Mouse (Mus musculus): ENCODE data around the gene Dlx6. TPM values are rescaled to one million over a fixed set of nuclear protein-coding genes. Genes with fewer than 3 reads are reported as not detected.
A peak's percentile ranks its signal among the peaks of the same experiment; 100 is the strongest.

The Dlx6 gene
- total RNA-seq, 1 experiment: not detected

DNA sequence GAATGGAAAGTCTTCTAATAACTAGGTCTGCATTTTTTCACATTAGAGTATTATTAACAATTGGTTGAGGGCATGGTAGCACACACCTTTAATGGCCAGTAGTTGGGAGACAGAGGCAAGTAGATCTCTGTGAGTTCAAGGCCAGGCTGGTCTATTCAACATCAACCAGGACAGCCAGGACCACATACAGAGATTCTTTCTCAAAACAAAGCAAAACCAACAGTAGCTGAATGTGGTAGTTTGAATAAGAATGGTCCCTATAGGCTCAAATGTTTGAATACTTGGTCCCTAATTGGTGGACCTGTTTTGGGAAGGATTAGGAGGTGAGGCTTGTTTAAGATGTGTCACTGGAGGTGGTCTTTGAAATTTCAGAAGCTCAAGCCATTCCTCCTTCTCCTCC lies 37.8 kb upstream of the Dlx6 start:
- Histone ChIP-seq H3K36me3 (ENCODE audit: control insufficient read depth, insufficient read depth, low read length, poor library complexity, severe bottlenecking) (no peaks in the 10 kb centered on the region), H3K4me3 (ENCODE audit: insufficient read depth in 1 of 2, low read depth in 1 of 2, low read length in 2 of 2, poor library complexity in 1 of 2, severe bottlenecking in 1 of 2) (no peak overlapping the region), H3K27ac (ENCODE audit: insufficient read depth, low read depth, low read length, poor library complexity, severe bottlenecking) (no peak overlapping the region), H3K4me1 (ENCODE audit: control insufficient read depth in 2 of 2, insufficient read depth in 2 of 2, low read length in 2 of 2, poor library complexity in 1 of 2) (no peaks in the 10 kb centered on the region), H3K9me3 (ENCODE audit: control insufficient read depth, insufficient read depth, low read depth, low read length) (no peaks in the 10 kb centered on the region), H3K9ac (ENCODE audit: insufficient read depth, low read depth, low read length, poor library complexity, severe bottlenecking) (no peak overlapping the region)
- TF ChIP-seq MAFK (IDR thresholded peaks at IDR 0.05; ENCODE audit: insufficient read depth, low read depth, low read length) (no peak), HCFC1 (IDR thresholded peaks at IDR 0.05; ENCODE audit: borderline replicate concordance, insufficient read depth, low read length) (no peak), ZC3H11A (IDR thresholded peaks at IDR 0.05; ENCODE audit: borderline replicate concordance, low read depth, low read length) (no peak), CHD2 (IDR thresholded peaks at IDR 0.05; ENCODE audit: low read depth, low read length) (no peak), ZNF384 (IDR thresholded peaks at IDR 0.05; ENCODE audit: low read depth, low read length) (no peak)
- in situ Hi-C loops (cut with MboI; ENCODE audit: low sequenced_read_pairs in 2 of 2, unreplicated experiment in 2 of 2): no loop called here
- DNase-seq (ENCODE audit: low read depth, low spot score): peak; percentile 11

DNA sequence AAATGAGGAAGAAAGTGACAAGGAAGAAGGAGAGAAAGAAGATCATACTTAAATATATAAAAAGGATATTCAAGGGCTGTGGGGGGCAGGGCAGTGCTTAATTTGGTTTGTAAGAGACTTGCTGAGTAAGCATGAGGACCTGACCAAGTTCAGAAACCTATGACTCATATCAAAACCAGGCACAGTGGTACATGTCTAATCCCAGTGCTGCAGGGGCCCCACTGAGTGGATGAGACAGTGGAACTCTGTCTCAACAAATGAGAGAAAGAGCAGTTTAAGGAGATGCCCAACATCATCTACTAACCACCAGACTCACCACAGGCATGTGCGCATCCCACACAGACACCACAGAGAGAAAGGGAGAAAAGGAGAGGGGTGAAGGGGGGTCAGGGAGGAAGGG lies 36.3 kb upstream of the Dlx6 start:
- TF ChIP-seq ZNF384 (IDR thresholded peaks at IDR 0.05; ENCODE audit: low read depth, low read length): no peak
- TF ChIP-seq ZC3H11A (IDR thresholded peaks at IDR 0.05; ENCODE audit: borderline replicate concordance, low read depth, low read length): no peak
- TF ChIP-seq CHD2 (IDR thresholded peaks at IDR 0.05; ENCODE audit: low read depth, low read length): no peak
- TF ChIP-seq MAFK (IDR thresholded peaks at IDR 0.05; ENCODE audit: insufficient read depth, low read depth, low read length): no peak
- TF ChIP-seq HCFC1 (IDR thresholded peaks at IDR 0.05; ENCODE audit: borderline replicate concordance, insufficient read depth, low read length): no peak
- Histone ChIP-seq H3K36me3 (ENCODE audit: control insufficient read depth, insufficient read depth, low read length, poor library complexity, severe bottlenecking) (no peaks in the 10 kb centered on the region), H3K4me3 (ENCODE audit: insufficient read depth in 1 of 2, low read depth in 1 of 2, low read length in 2 of 2, poor library complexity in 1 of 2, severe bottlenecking in 1 of 2) (no peak overlapping the region), H3K9me3 (ENCODE audit: control insufficient read depth, insufficient read depth, low read depth, low read length) (no peaks in the 10 kb centered on the region), H3K27ac (ENCODE audit: insufficient read depth, low read depth, low read length, poor library complexity, severe bottlenecking) (no peak overlapping the region), H3K4me1 (ENCODE audit: control insufficient read depth in 2 of 2, insufficient read depth in 2 of 2, low read length in 2 of 2, poor library complexity in 1 of 2) (no peaks in the 10 kb centered on the region), H3K9ac (ENCODE audit: insufficient read depth, low read depth, low read length, poor library complexity, severe bottlenecking) (no peak overlapping the region)
- in situ Hi-C loops (cut with MboI; ENCODE audit: low sequenced_read_pairs in 2 of 2, unreplicated experiment in 2 of 2): no loop called here
- DNase-seq (ENCODE audit: low read depth, low spot score): no peak

DNA sequence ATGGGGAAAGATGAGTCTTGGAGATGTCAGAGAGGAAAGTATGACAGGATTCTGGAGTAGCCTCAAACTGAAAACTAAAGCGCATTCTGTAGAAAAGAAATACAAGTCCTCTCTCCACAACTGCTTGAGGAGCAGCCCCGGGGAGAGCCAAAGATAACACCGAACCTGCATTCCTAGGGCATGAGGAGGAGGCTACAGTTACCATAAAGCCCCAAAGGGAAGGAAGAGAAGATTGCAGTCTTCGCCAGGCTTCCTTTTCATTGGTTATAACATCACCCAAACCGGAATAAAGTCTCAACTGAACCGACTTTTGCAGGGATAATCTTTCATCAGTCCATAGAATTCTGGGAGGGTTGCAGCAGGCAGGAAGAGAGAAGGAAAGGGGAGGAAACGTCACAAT lies 32.7 kb upstream of the Dlx6 start:
- TF ChIP-seq ZC3H11A (IDR thresholded peaks at IDR 0.05; ENCODE audit: borderline replicate concordance, low read depth, low read length): no peak
- TF ChIP-seq MAFK (IDR thresholded peaks at IDR 0.05; ENCODE audit: insufficient read depth, low read depth, low read length): no peak
- no peak for TF ChIP-seq CHD2 (IDR thresholded peaks at IDR 0.05; ENCODE audit: low read depth, low read length)
- TF ChIP-seq HCFC1 (IDR thresholded peaks at IDR 0.05; ENCODE audit: borderline replicate concordance, insufficient read depth, low read length): no peak
- TF ChIP-seq ZNF384 (IDR thresholded peaks at IDR 0.05; ENCODE audit: low read depth, low read length): no peak
- H3K4me3 ChIP-seq (ENCODE audit: insufficient read depth in 1 of 2, low read depth in 1 of 2, low read length in 2 of 2, poor library complexity in 1 of 2, severe bottlenecking in 1 of 2): no peak overlapping the region
- no peak for DNase-seq (ENCODE audit: low read depth, low spot score)
- H3K9me3 ChIP-seq (ENCODE audit: control insufficient read depth, insufficient read depth, low read depth, low read length): no peaks in the 10 kb centered on the region
- no peaks in the 10 kb centered on the region for H3K4me1 ChIP-seq (ENCODE audit: control insufficient read depth in 2 of 2, insufficient read depth in 2 of 2, low read length in 2 of 2, poor library complexity in 1 of 2)
- no peaks in the 10 kb centered on the region for H3K36me3 ChIP-seq (ENCODE audit: control insufficient read depth, insufficient read depth, low read length, poor library complexity, severe bottlenecking)
- no peak overlapping the region for H3K9ac ChIP-seq (ENCODE audit: insufficient read depth, low read depth, low read length, poor library complexity, severe bottlenecking)
- H3K27ac ChIP-seq (ENCODE audit: insufficient read depth, low read depth, low read length, poor library complexity, severe bottlenecking): no peak overlapping the region
- in situ Hi-C loops (cut with MboI; ENCODE audit: low sequenced_read_pairs in 2 of 2, unreplicated experiment in 2 of 2): no loop called here

DNA sequence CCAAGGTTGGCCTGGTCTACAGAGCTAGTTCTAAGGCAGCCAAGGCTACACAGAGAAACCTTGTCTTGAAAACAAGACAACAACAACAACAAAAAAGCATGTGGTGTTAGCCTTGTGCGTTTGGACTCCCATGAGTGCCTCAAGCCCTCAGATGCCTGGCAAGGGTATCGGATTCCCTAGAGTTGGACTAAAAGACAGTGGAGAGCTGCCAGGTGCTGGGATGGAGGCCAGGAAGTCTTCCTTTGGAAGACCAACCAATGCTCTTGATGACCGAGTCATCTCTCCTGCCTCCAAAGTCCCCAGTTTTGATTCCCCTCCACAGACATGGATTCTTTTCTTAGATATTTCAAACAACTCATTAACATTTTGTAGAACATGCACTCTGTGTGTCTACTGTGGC lies 29.8 kb upstream of the Dlx6 start:
- H3K9me3 ChIP-seq (ENCODE audit: control insufficient read depth, insufficient read depth, low read depth, low read length): no peaks in the 10 kb centered on the region
- H3K4me3 ChIP-seq (ENCODE audit: insufficient read depth in 1 of 2, low read depth in 1 of 2, low read length in 2 of 2, poor library complexity in 1 of 2, severe bottlenecking in 1 of 2): no peak overlapping the region
- no peak overlapping the region for H3K9ac ChIP-seq (ENCODE audit: insufficient read depth, low read depth, low read length, poor library complexity, severe bottlenecking)
- no peaks in the 10 kb centered on the region for H3K4me1 ChIP-seq (ENCODE audit: control insufficient read depth in 2 of 2, insufficient read depth in 2 of 2, low read length in 2 of 2, poor library complexity in 1 of 2)
- DNase-seq (ENCODE audit: low read depth, low spot score): no peak
- TF ChIP-seq CHD2 (IDR thresholded peaks at IDR 0.05; ENCODE audit: low read depth, low read length) (no peak), MAFK (IDR thresholded peaks at IDR 0.05; ENCODE audit: insufficient read depth, low read depth, low read length) (no peak), ZC3H11A (IDR thresholded peaks at IDR 0.05; ENCODE audit: borderline replicate concordance, low read depth, low read length) (no peak), HCFC1 (IDR thresholded peaks at IDR 0.05; ENCODE audit: borderline replicate concordance, insufficient read depth, low read length) (no peak), ZNF384 (IDR thresholded peaks at IDR 0.05; ENCODE audit: low read depth, low read length) (no peak)
- in situ Hi-C loops (cut with MboI; ENCODE audit: low sequenced_read_pairs in 2 of 2, unreplicated experiment in 2 of 2): no loop called here
- no peak overlapping the region for H3K27ac ChIP-seq (ENCODE audit: insufficient read depth, low read depth, low read length, poor library complexity, severe bottlenecking)
- H3K36me3 ChIP-seq (ENCODE audit: control insufficient read depth, insufficient read depth, low read length, poor library complexity, severe bottlenecking): no peaks in the 10 kb centered on the region

DNA sequence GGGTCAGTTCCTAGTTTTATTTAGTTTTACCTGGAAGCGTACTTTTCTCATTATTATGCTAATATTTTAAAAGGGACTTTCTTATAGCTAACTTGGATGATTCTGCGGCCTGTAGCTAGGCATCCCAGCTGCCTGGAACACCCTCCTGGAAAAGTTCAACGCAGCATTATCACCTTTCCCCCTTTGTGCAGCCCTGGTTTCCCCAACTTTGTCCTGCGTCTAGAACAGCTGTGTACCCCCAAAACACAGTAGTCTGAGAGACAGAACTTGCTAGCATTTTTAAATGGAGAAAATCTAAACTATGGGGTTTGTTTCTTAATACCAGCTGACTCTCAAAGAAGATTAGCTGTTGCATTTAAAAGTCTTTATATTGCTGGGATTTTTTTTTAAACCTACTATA lies 14.6 kb upstream of the Dlx6 start:
- H3K9me3 ChIP-seq (ENCODE audit: control insufficient read depth, insufficient read depth, low read depth, low read length): no peaks in the 10 kb centered on the region
- no peaks in the 10 kb centered on the region for H3K4me1 ChIP-seq (ENCODE audit: control insufficient read depth in 2 of 2, insufficient read depth in 2 of 2, low read length in 2 of 2, poor library complexity in 1 of 2)
- no peaks in the 10 kb centered on the region for H3K36me3 ChIP-seq (ENCODE audit: control insufficient read depth, insufficient read depth, low read length, poor library complexity, severe bottlenecking)
- no peak for DNase-seq (ENCODE audit: low read depth, low spot score)
- in situ Hi-C loops (cut with MboI; ENCODE audit: low sequenced_read_pairs in 2 of 2, unreplicated experiment in 2 of 2): no loop called here
- H3K4me3 ChIP-seq (ENCODE audit: insufficient read depth in 1 of 2, low read depth in 1 of 2, low read length in 2 of 2, poor library complexity in 1 of 2, severe bottlenecking in 1 of 2): no peak overlapping the region
- TF ChIP-seq HCFC1 (IDR thresholded peaks at IDR 0.05; ENCODE audit: borderline replicate concordance, insufficient read depth, low read length) (no peak), ZC3H11A (IDR thresholded peaks at IDR 0.05; ENCODE audit: borderline replicate concordance, low read depth, low read length) (no peak), ZNF384 (IDR thresholded peaks at IDR 0.05; ENCODE audit: low read depth, low read length) (no peak), MAFK (IDR thresholded peaks at IDR 0.05; ENCODE audit: insufficient read depth, low read depth, low read length) (no peak), CHD2 (IDR thresholded peaks at IDR 0.05; ENCODE audit: low read depth, low read length) (no peak)
- H3K9ac ChIP-seq (ENCODE audit: insufficient read depth, low read depth, low read length, poor library complexity, severe bottlenecking): no peak overlapping the region
- no peak overlapping the region for H3K27ac ChIP-seq (ENCODE audit: insufficient read depth, low read depth, low read length, poor library complexity, severe bottlenecking)
